Mouse (Mus musculus) olfactory bulb, adult 2 months (tissue): ENCODE measurements around the gene Ncoa3.

Experiments used
- CTCF ChIP-seq: fragments of 200-500 bp; IDR thresholded peaks from 2 replicates; pipeline ENCODE4 v1.5.1; 2012; ENCODE audit warnings: low read depth, mild to moderate bottlenecking, low read length, moderate library complexity; ENCODE audit not compliant: insufficient read depth
- POLR2A ChIP-seq: fragments of 200-500 bp; IDR thresholded peaks from 2 replicates; pipeline ENCODE4 v1.6.1; 2012; ENCODE audit warnings: mild to moderate bottlenecking, low read depth, low read length, moderate library complexity; ENCODE audit not compliant: insufficient read depth

DNA sequence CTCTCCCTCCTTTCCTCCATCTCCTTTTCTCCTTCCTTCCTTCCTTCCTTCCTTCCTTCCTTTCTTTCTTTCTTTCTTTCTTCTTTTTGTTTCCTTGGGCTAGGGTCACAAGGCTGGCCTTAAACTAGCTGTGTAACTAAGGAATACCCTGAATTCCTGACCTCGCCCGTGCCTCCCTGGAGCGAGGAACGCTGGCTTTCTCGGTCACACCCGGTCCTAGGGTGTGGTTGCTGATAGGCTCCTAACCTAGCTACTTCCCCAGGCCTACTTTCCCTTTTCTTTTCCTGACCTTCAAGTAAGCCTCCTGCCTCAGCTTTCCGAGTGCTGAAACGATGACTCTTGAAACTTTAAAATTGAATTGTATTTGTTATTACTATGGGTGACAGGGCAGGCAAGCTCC lies 23.0 kb upstream of the Ncoa3 start:
- TF ChIP-seq CTCF (no peak), POLR2A (no peak)
